Comparison of ENCODE assay signal across 8 mouse cellular contexts in genomic region chr9:13300041-13300441, GRCm38 (mm10). TPM values are rescaled to one million over a fixed set of nuclear protein-coding genes. Genes with fewer than 3 reads are reported as not detected.
DNase-seq lines count a peak whose midpoint lies in the region; ATAC-seq lines count a peak whose summit lies in the region.

No protein-coding gene starts in this region.

- ATAC-seq in kidney, embryonic 14.5 days (ENCODE audit: low FRiP score, low TSS enrichment) = no peak
- no peak for ATAC-seq in forebrain, embryonic 13.5 days
- no peak for ATAC-seq in intestine, embryonic 14.5 days (replicated peaks; ENCODE audit: low FRiP score, low TSS enrichment, low read depth)
- no peak for ATAC-seq in neural tube, embryonic 13.5 days (ENCODE audit: low read depth)
- ATAC-seq in megakaryocyte-erythroid progenitor cell, adult 5-6 weeks (replicated peaks; ENCODE audit: low FRiP score, low TSS enrichment, poor library complexity, severe bottlenecking) = no peak
- no peak for ATAC-seq in activated CD4-positive, CD25-positive, alpha-beta regulatory T cell, adult 4 months

- H3K4me1 ChIP-seq in kidney, embryonic 14.5 days (ENCODE audit: control insufficient read depth, insufficient read depth, low read length) = peaks cover 47% of the 10 kb centered on the region
- peaks cover 70% of the 10 kb centered on the region for H3K4me1 ChIP-seq in forebrain, embryonic 13.5 days
- H3K4me1 ChIP-seq in intestine, embryonic 14.5 days (replicated peaks; ENCODE audit: control insufficient read depth, insufficient read depth, low read length) = peaks cover 29% of the 10 kb centered on the region
- H3K4me1 ChIP-seq in neural tube, embryonic 13.5 days (replicated peaks) = peaks cover 86% of the 10 kb centered on the region

- no peak for DNase-seq in kidney, adult 11 months
- DNase-seq in Muller cell, postnatal 12 days (ENCODE audit: inconsistent ontology term) = peak; percentile 58
- DNase-seq in intestine, embryonic 14.5 days (ENCODE audit: low spot score) = no peak

- peak overlapping the region; percentile 18; the same call in 1 of the 2 replicates for H3K9ac ChIP-seq in kidney, embryonic 14.5 days (ENCODE audit: low read depth, low read length)
- peak overlapping the region; percentile 35 for H3K9ac ChIP-seq in forebrain, embryonic 13.5 days
- H3K9ac ChIP-seq in intestine, embryonic 14.5 days (ENCODE audit: low read length) = no peak overlapping the region
- peak overlapping the region; percentile 77 for H3K9ac ChIP-seq in neural tube, embryonic 13.5 days

- H3K27me3 ChIP-seq in kidney, embryonic 14.5 days (ENCODE audit: control insufficient read depth, insufficient read depth, low read length) = no peaks in the 10 kb centered on the region
- H3K27me3 ChIP-seq in forebrain, embryonic 13.5 days = no peaks in the 10 kb centered on the region
- H3K27me3 ChIP-seq in intestine, embryonic 14.5 days (replicated peaks; ENCODE audit: control insufficient read depth, insufficient read depth, low read length) = no peaks in the 10 kb centered on the region
- H3K27me3 ChIP-seq in neural tube, embryonic 13.5 days = no peaks in the 10 kb centered on the region

- 42% methylated on average over 3 of the region's 3 CpGs for WGBS in kidney, embryonic 14.5 days
- WGBS in forebrain, embryonic 13.5 days = 47% methylated on average over 3 of the region's 3 CpGs
- 62% methylated on average over 3 of the region's 3 CpGs for WGBS in intestine, embryonic 14.5 days
- 28% methylated on average over 3 of the region's 3 CpGs for WGBS in neural tube, embryonic 13.5 days

- peak overlapping the region; percentile 0; the same call in 1 of the 2 replicates for H3K4me3 ChIP-seq in kidney, embryonic 14.5 days (ENCODE audit: low read length)
- peak overlapping the region; percentile 6 for H3K4me3 ChIP-seq in forebrain, embryonic 13.5 days
- no peak overlapping the region for H3K4me3 ChIP-seq in intestine, embryonic 14.5 days (ENCODE audit: low read depth, low read length)
- peak overlapping the region; percentile 56 for H3K4me3 ChIP-seq in neural tube, embryonic 13.5 days

- no peak overlapping the region for H3K27ac ChIP-seq in kidney, embryonic 14.5 days (ENCODE audit: low read depth, low read length)
- H3K27ac ChIP-seq in forebrain, embryonic 13.5 days = no peak overlapping the region
- H3K27ac ChIP-seq in intestine, embryonic 14.5 days (ENCODE audit: low read depth) = no peak overlapping the region
- H3K27ac ChIP-seq in neural tube, embryonic 13.5 days (replicated peaks) = peak overlapping the region; percentile 87

- H3K36me3 ChIP-seq in kidney, embryonic 14.5 days (ENCODE audit: control insufficient read depth, insufficient read depth, low read length) = no peaks in the 10 kb centered on the region
- H3K36me3 ChIP-seq in forebrain, embryonic 13.5 days (ENCODE audit: poor library complexity, severe bottlenecking) = no peaks in the 10 kb centered on the region
- H3K36me3 ChIP-seq in intestine, embryonic 14.5 days (ENCODE audit: control insufficient read depth, insufficient read depth, low read length) = no peaks in the 10 kb centered on the region
- no peaks in the 10 kb centered on the region for H3K36me3 ChIP-seq in neural tube, embryonic 13.5 days

- H3K9me3 ChIP-seq in kidney, embryonic 14.5 days (ENCODE audit: control insufficient read depth, low read length) = no peaks in the 10 kb centered on the region
- no peaks in the 10 kb centered on the region for H3K9me3 ChIP-seq in forebrain, embryonic 13.5 days (replicated peaks)
- H3K9me3 ChIP-seq in intestine, embryonic 14.5 days (ENCODE audit: control insufficient read depth, low read length) = no peaks in the 10 kb centered on the region
- H3K9me3 ChIP-seq in neural tube, embryonic 13.5 days = no peaks in the 10 kb centered on the region

- H3K4me2 ChIP-seq in kidney, embryonic 14.5 days (replicated peaks; ENCODE audit: low read depth, low read length) = peak overlapping the region; percentile 99
- peak overlapping the region; percentile 89 for H3K4me2 ChIP-seq in forebrain, embryonic 13.5 days
- peak overlapping the region; percentile 98 for H3K4me2 ChIP-seq in intestine, embryonic 14.5 days (ENCODE audit: low read length)
- peak overlapping the region; percentile 79 for H3K4me2 ChIP-seq in neural tube, embryonic 13.5 days

RNA-seq across cellular contexts. Expression of gene Maml2, which starts 2.3 kb away (rescaled TPM):
- 6.3 and 10.7 TPM in 2 replicates for polyA plus RNA-seq in kidney, embryonic 14.5 days (2014; fragmentation: Nextera tagmentation; extraction: Ambion mirVana)
- polyA plus RNA-seq in forebrain, embryonic 13.5 days (2015; fragmentation: Nextera tagmentation; extraction: Ambion mirVana) = 8.8 and 10.2 TPM in 2 replicates
- 6.3 and 6.5 TPM in 2 replicates for polyA plus RNA-seq in intestine, embryonic 14.5 days (2014; fragmentation: Nextera tagmentation; extraction: Ambion mirVana)
- 12.9 and 14.5 TPM in 2 replicates for polyA plus RNA-seq in neural tube, embryonic 13.5 days (2015; fragmentation: Nextera tagmentation; extraction: Ambion mirVana)
- total RNA-seq in megakaryocyte-erythroid progenitor cell, adult 5-6 weeks (2014; fragmentation: Nextera tagmentation) = 0.45 and 1.2 TPM in 2 replicates
- 0.53 and 1.2 TPM in 2 replicates for total RNA-seq in megakaryocyte-erythroid progenitor cell, adult 5-6 weeks (2017)
- 10 to 100 TPM; 32.0 to 36.8 TPM for polyA plus RNA-seq in activated CD4-positive, CD25-positive, alpha-beta regulatory T cell, adult 4 months (2017; shearing (Covaris generic))

RNA-seq across cellular contexts. Expression of gene Ccdc82, which starts 53.3 kb away (rescaled TPM):
- polyA plus RNA-seq in kidney, embryonic 14.5 days (2014; fragmentation: Nextera tagmentation; extraction: Ambion mirVana) = 8.3 and 10.8 TPM in 2 replicates
- polyA plus RNA-seq in forebrain, embryonic 13.5 days (2015; fragmentation: Nextera tagmentation; extraction: Ambion mirVana) = 10.6 and 12.1 TPM in 2 replicates
- 10.2 and 11.2 TPM in 2 replicates for polyA plus RNA-seq in intestine, embryonic 14.5 days (2014; fragmentation: Nextera tagmentation; extraction: Ambion mirVana)
- 13.2 and 14.4 TPM in 2 replicates for polyA plus RNA-seq in neural tube, embryonic 13.5 days (2015; fragmentation: Nextera tagmentation; extraction: Ambion mirVana)
- 31.2 and 36.8 TPM in 2 replicates for total RNA-seq in megakaryocyte-erythroid progenitor cell, adult 5-6 weeks (2014; fragmentation: Nextera tagmentation)
- 37.6 and 44.8 TPM in 2 replicates for total RNA-seq in megakaryocyte-erythroid progenitor cell, adult 5-6 weeks (2017)
- polyA plus RNA-seq in activated CD4-positive, CD25-positive, alpha-beta regulatory T cell, adult 4 months (2017; shearing (Covaris generic)) = 10 to 100 TPM; 37.6 to 38.1 TPM

RNA-seq across cellular contexts. Expression of gene Jrkl, which starts 54.4 kb away (rescaled TPM):
- 7.1 and 9.6 TPM in 2 replicates for polyA plus RNA-seq in kidney, embryonic 14.5 days (2014; fragmentation: Nextera tagmentation; extraction: Ambion mirVana)
- polyA plus RNA-seq in forebrain, embryonic 13.5 days (2015; fragmentation: Nextera tagmentation; extraction: Ambion mirVana) = 11.7 and 11.8 TPM in 2 replicates
- polyA plus RNA-seq in intestine, embryonic 14.5 days (2014; fragmentation: Nextera tagmentation; extraction: Ambion mirVana) = 5.9 and 6.2 TPM in 2 replicates
- polyA plus RNA-seq in neural tube, embryonic 13.5 days (2015; fragmentation: Nextera tagmentation; extraction: Ambion mirVana) = 12.7 and 14.9 TPM in 2 replicates
- total RNA-seq in megakaryocyte-erythroid progenitor cell, adult 5-6 weeks (2014; fragmentation: Nextera tagmentation) = 2.1 and 4.4 TPM in 2 replicates
- 3.1 and 9.8 TPM in 2 replicates for total RNA-seq in megakaryocyte-erythroid progenitor cell, adult 5-6 weeks (2017)
- polyA plus RNA-seq in activated CD4-positive, CD25-positive, alpha-beta regulatory T cell, adult 4 months (2017; shearing (Covaris generic)) = 1 to 10 TPM; 3.5 to 4.0 TPM
